Mouse (Mus musculus): ENCODE measurements around the gene Mypn.

Gene Mypn

GRCm38 (mm10) chr10:63116376-63116775 is 87.4 kb downstream of the Mypn start:
- ATAC-seq (ENCODE audit: insufficient number of reproducible peaks, low FRiP score, low TSS enrichment): no peak

GRCm38 (mm10) chr10:63115881-63116280 is 87.9 kb downstream of the Mypn start:
- ATAC-seq (ENCODE audit: insufficient number of reproducible peaks, low FRiP score, low TSS enrichment): no peak

GRCm38 (mm10) chr10:63113716-63114360 is 89.9 kb downstream of the Mypn start:
- no peak for ATAC-seq (ENCODE audit: insufficient number of reproducible peaks, low FRiP score, low TSS enrichment)

- peak; percentile 64 for ATAC-seq (ENCODE audit: insufficient number of reproducible peaks, low FRiP score, low TSS enrichment)
Observed at GRCm38 (mm10) chr10:63113027-63113604, 90.6 kb downstream of the Mypn start.

GRCm38 (mm10) chr10:63100657-63101056 is 103.1 kb downstream of the Mypn start:
- no peak for ATAC-seq (ENCODE audit: insufficient number of reproducible peaks, low FRiP score, low TSS enrichment)

- peak; percentile 81 for ATAC-seq (ENCODE audit: insufficient number of reproducible peaks, low FRiP score, low TSS enrichment)
Observed at GRCm38 (mm10) chr10:63099941-63100562, 103.7 kb downstream of the Mypn start.

- ATAC-seq (ENCODE audit: insufficient number of reproducible peaks, low FRiP score, low TSS enrichment): peak; percentile 77
Observed at GRCm38 (mm10) chr10:63099521-63099920, 104.2 kb downstream of the Mypn start, which contains the start of gene Atoh7. Atoh7 (plus strand) TSS chr10:63099651.

- no peak for ATAC-seq (ENCODE audit: insufficient number of reproducible peaks, low FRiP score, low TSS enrichment)
Observed at GRCm38 (mm10) chr10:63098191-63098590, 105.6 kb downstream of the Mypn start.

- ATAC-seq (ENCODE audit: insufficient number of reproducible peaks, low FRiP score, low TSS enrichment): no peak
Observed at GRCm38 (mm10) chr10:63096757-63097156, 107.0 kb downstream of the Mypn start.

GRCm38 (mm10) chr10:63092616-63093550 is 110.9 kb downstream of the Mypn start:
- ATAC-seq (ENCODE audit: insufficient number of reproducible peaks, low FRiP score, low TSS enrichment): peak; percentile 79

GRCm38 (mm10) chr10:63091915-63092314 is 111.8 kb downstream of the Mypn start:
- no peak for ATAC-seq (ENCODE audit: insufficient number of reproducible peaks, low FRiP score, low TSS enrichment)

GRCm38 (mm10) chr10:63089758-63090571 is 113.8 kb downstream of the Mypn start:
- no peak for ATAC-seq (ENCODE audit: insufficient number of reproducible peaks, low FRiP score, low TSS enrichment)

- no peak for ATAC-seq (ENCODE audit: insufficient number of reproducible peaks, low FRiP score, low TSS enrichment)
Observed at GRCm38 (mm10) chr10:63089103-63089757, 114.5 kb downstream of the Mypn start.

- ATAC-seq (ENCODE audit: insufficient number of reproducible peaks, low FRiP score, low TSS enrichment): no peak
Observed at GRCm38 (mm10) chr10:63086304-63086703, 117.4 kb downstream of the Mypn start.

- peak; percentile 95 for ATAC-seq (ENCODE audit: insufficient number of reproducible peaks, low FRiP score, low TSS enrichment)
Observed at GRCm38 (mm10) chr10:63065988-63066387, 137.8 kb downstream of the Mypn start.
